Mouse (Mus musculus) heart, embryonic 11.5 days (tissue): ENCODE data around the gene Ctnna3. TPM values are rescaled to one million over a fixed set of nuclear protein-coding genes. Genes with fewer than 3 reads are reported as not detected.
"Not testable (repeated sequence)": the region's sequence is repeated elsewhere in the genome, so short reads cannot be mapped to it uniquely, and the experiment has no call there.

Source experiments
- ATAC-seq: fragments of 200-750 bp; cut with Nextera tagmentation; replicated peaks from 2 replicates; pipeline ENCODE4 v1.8.0; 2017; ENCODE audit warnings: moderate library complexity; ENCODE audit not compliant: insufficient number of reproducible peaks, low FRiP score, low TSS enrichment
- H3K27ac ChIP-seq: fragments of 300-500 bp; sonication (generic); 2 replicates; pipeline ENCODE4 v1.5.1; 2014; ENCODE audit warnings: mild to moderate bottlenecking, low read depth, low read length
- H3K27me3 ChIP-seq: fragments of 300-500 bp; sonication (generic); 2 replicates; pipeline ENCODE4 v1.6.1; 2014; ENCODE audit warnings: mild to moderate bottlenecking, low read length, mixed read lengths; ENCODE audit not compliant: control insufficient read depth, insufficient read depth
- H3K36me3 ChIP-seq: fragments of 300-500 bp; sonication (generic); 2 replicates; pipeline ENCODE4 v1.6.1; 2014; ENCODE audit warnings: mild to moderate bottlenecking, low read length, moderate library complexity, mixed read lengths; ENCODE audit not compliant: control insufficient read depth, insufficient read depth
- H3K4me1 ChIP-seq: fragments of 300-500 bp; sonication (generic); 2 replicates; pipeline ENCODE4 v1.6.1; 2014; ENCODE audit warnings: low read length; ENCODE audit not compliant: control insufficient read depth, insufficient read depth
- H3K4me2 ChIP-seq: fragments of 300-500 bp; sonication (generic); 2 replicates; pipeline ENCODE4 v1.6.1; 2014; ENCODE audit warnings: mild to moderate bottlenecking, moderate library complexity
- H3K4me3 ChIP-seq: fragments of 300-500 bp; sonication (generic); 2 replicates; pipeline ENCODE4 v1.5.1; 2014; ENCODE audit warnings: low read depth, low read length
- H3K9ac ChIP-seq: fragments of 300-500 bp; sonication (generic); 2 replicates; pipeline ENCODE4 v1.6.1; 2014; ENCODE audit warnings: mild to moderate bottlenecking, low read depth, low read length, moderate library complexity
- H3K9me3 ChIP-seq: fragments of 300-500 bp; sonication (generic); replicated peaks from 2 replicates; pipeline ENCODE4 v1.6.1; 2016; ENCODE audit warnings: low read length; ENCODE audit not compliant: control insufficient read depth
- WGBS: fragments of 180-500 bp; shearing (Covaris S2); extraction: QIAGEN DNeasy Blood & Tissue Kit; methylation state at CpG from one replicate; pipeline ENCODE4 v1.1.7; 2014; ENCODE audit not compliant: insufficient replicate concordance; 5-methylcytosine and 5-hydroxymethylcytosine counted together
- polyA plus RNA-seq: library from polyadenylated mRNA; unstranded; fragments of >200 nt; fragmentation: Nextera tagmentation; extraction: Ambion mirVana; gene quantifications from 2 replicates; pipeline ENCODE4 v1.2.1, GENCODE M21; 2014

Ctnna3 gene
- polyA plus RNA-seq, 1 experiment from 2014 or later = 19.0 TPM

DNA sequence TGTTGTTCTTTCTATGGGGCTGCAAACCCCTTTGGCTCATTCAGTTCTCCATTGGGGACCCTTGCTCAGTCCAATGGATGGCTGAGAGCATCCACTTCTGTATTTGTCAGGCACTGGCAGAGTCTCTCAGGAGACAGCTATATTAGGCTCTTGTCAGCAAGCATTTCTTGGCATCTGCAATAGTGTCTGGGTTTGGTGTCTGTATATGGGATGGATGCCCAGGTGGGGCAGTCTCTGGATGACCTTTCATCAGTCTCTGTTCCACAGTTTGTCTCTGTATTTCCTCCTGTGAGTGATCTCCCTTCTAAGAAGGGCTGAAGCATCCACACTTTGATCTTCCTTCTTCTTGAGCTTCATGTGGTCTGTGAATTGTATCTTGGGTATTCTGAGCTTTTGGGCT lies 795.9 kb downstream of the Ctnna3 start:
- H3K9me3 ChIP-seq, ATAC-seq, H3K9ac ChIP-seq, H3K4me3 ChIP-seq, H3K27ac ChIP-seq, H3K36me3 ChIP-seq, H3K27me3 ChIP-seq, H3K4me2 ChIP-seq, H3K4me1 ChIP-seq: not testable (repeated sequence)

GRCm38 (mm10) chr10:64243421-64243820 lies 813.5 kb downstream of the Ctnna3 start:
- Histone ChIP-seq H3K27me3 (no peaks in the 10 kb centered on the region), H3K36me3 (no peaks in the 10 kb centered on the region), H3K4me1 (no peaks in the 10 kb centered on the region), H3K27ac (no peak overlapping the region), H3K9ac (no peak overlapping the region), H3K4me2 (no peak overlapping the region), H3K9me3 (no peaks in the 10 kb centered on the region), H3K4me3 (no peak overlapping the region)
- ATAC-seq = no peak
- 82% methylated on average over 4 of the region's 4 CpGs for WGBS

- no peaks in the 10 kb centered on the region for H3K9me3 ChIP-seq
- H3K36me3 ChIP-seq = no peaks in the 10 kb centered on the region
- WGBS = 63% methylated on average over 4 of the region's 4 CpGs
- H3K27me3 ChIP-seq = no peaks in the 10 kb centered on the region
- H3K4me3 ChIP-seq = no peak overlapping the region
- no peak overlapping the region for H3K9ac ChIP-seq
- no peak overlapping the region for H3K4me2 ChIP-seq
- H3K4me1 ChIP-seq = no peaks in the 10 kb centered on the region
- no peak for ATAC-seq
- no peak overlapping the region for H3K27ac ChIP-seq
Measured at GRCm38 (mm10) chr10:64268156-64268555, 838.3 kb downstream of the Ctnna3 start.

GRCm38 (mm10) chr10:64275143-64275542 lies 845.2 kb downstream of the Ctnna3 start:
- Histone ChIP-seq H3K9me3 (no peaks in the 10 kb centered on the region), H3K4me2 (no peak overlapping the region), H3K27me3 (no peaks in the 10 kb centered on the region), H3K4me3 (no peak overlapping the region), H3K27ac (no peak overlapping the region), H3K9ac (no peak overlapping the region), H3K36me3 (no peaks in the 10 kb centered on the region), H3K4me1 (no peaks in the 10 kb centered on the region)
- ATAC-seq = no peak
- 35% methylated on average over 1 of the region's 1 CpGs for WGBS

- Histone ChIP-seq H3K27me3 (no peaks in the 10 kb centered on the region), H3K4me3 (no peak overlapping the region), H3K9ac (no peak overlapping the region), H3K9me3 (no peaks in the 10 kb centered on the region), H3K36me3 (no peaks in the 10 kb centered on the region), H3K27ac (no peak overlapping the region), H3K4me2 (no peak overlapping the region), H3K4me1 (no peaks in the 10 kb centered on the region)
- ATAC-seq = no peak
- WGBS = 78% methylated on average over 2 of the region's 2 CpGs
Measured at GRCm38 (mm10) chr10:64278836-64279235, 848.9 kb downstream of the Ctnna3 start.

GRCm38 (mm10) chr10:64305802-64306201 lies 875.9 kb downstream of the Ctnna3 start:
- Histone ChIP-seq H3K4me1 (no peaks in the 10 kb centered on the region), H3K36me3 (no peaks in the 10 kb centered on the region), H3K27ac (no peak overlapping the region), H3K4me3 (no peak overlapping the region), H3K4me2 (no peak overlapping the region), H3K27me3 (no peaks in the 10 kb centered on the region), H3K9me3 (no peaks in the 10 kb centered on the region), H3K9ac (no peak overlapping the region)
- ATAC-seq = no peak

DNA sequence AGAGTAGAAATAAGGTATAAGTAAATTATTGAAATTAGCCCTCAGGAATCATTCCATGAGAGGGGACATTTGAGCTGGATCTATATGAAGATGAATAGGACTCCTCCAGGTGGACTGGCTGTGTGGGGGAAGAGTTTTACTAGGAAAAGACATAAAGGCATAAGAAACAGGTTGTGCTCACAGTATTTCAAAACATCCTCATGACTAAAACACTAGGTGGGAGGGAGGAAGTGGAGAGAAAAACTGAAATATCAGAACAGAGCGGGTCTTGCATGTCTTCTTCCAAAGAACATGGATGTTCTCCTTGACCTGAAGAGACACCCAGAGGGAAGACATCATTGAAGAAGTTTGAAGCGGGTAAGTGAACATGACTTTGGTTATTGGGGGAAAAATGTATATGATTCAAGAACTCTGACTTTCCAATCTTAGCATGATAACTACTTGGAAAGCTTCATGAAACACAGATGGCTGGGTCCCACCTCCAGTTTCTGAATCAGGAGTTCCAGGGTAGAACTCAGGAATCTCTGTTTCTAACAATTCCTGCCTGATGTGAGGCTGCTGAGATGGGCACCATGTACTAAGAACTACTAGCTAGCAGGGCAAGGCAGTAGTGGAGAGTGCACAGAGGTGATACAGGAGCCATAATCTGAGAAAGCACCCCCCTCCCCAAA lies 881.9 kb downstream of the Ctnna3 start:
- H3K4me3 ChIP-seq = no peak overlapping the region
- no peaks in the 10 kb centered on the region for H3K4me1 ChIP-seq
- H3K27ac ChIP-seq = no peak overlapping the region
- WGBS = 72% methylated on average over 2 of the region's 2 CpGs
- H3K27me3 ChIP-seq = no peaks in the 10 kb centered on the region
- no peak overlapping the region for H3K4me2 ChIP-seq
- H3K9me3 ChIP-seq = no peaks in the 10 kb centered on the region
- H3K9ac ChIP-seq = no peak overlapping the region
- no peaks in the 10 kb centered on the region for H3K36me3 ChIP-seq
- ATAC-seq = no peak

DNA sequence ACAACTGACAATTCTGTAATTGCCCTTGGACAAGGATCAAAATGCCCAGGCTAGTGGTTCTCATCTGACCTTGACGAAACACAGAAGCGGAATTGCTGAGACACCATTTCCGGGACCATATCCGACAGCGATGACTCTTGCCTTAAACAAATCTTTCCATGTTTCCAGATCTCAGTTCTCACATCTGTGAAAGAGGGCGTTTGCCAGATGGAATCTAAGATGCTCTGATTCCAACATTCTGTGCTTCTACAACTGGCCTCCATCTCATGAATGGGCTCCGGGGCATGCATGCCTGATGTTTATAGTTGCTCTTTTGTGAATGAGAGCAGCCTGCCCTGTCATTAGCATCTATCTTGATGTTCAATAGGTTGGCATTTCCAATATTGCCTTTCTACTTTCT lies 890.4 kb downstream of the Ctnna3 start:
- Histone ChIP-seq H3K4me1 (no peaks in the 10 kb centered on the region), H3K4me3 (no peak overlapping the region), H3K9me3 (no peaks in the 10 kb centered on the region), H3K27me3 (no peaks in the 10 kb centered on the region), H3K4me2 (no peak overlapping the region), H3K9ac (no peak overlapping the region), H3K36me3 (no peaks in the 10 kb centered on the region), H3K27ac (no peak overlapping the region)
- WGBS = 83% methylated on average over 7 of the region's 7 CpGs
- no peak for ATAC-seq

DNA sequence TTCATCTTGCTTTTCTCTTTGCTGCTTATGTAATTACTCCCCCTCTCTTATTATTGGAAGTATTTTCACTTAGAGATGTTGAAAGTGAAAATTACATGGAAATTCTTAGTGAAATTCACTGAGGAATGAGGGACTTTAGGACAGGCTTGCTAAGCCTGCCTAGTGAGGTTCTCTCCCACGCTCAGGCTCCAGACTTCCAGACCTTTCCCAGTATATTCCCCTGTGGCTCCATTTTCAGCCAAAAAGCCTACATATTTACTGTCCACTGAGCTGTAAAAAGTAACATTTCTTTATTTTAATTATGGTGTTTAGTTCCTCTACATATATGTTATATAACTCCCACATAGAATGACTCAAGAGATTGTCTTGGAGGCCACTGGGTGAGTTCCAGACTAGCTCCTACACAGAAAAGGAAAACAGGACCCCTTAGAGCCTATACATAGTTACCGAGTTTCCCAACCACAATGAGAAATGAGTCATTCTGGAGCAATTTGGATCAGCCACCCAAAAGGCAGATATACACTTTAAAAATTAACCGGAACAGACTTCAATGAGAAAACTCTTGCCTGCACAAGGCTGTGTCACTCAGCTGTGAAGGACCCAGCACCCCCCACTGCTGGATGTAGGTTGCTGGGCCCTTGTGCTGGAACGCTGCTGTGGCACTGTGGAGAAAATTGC lies 912.9 kb downstream of the Ctnna3 start:
- Histone ChIP-seq H3K9me3 (no peaks in the 10 kb centered on the region), H3K4me3 (no peak overlapping the region), H3K4me2 (no peak overlapping the region), H3K9ac (no peak overlapping the region), H3K27ac (no peak overlapping the region), H3K27me3 (no peaks in the 10 kb centered on the region), H3K36me3 (no peaks in the 10 kb centered on the region), H3K4me1 (no peaks in the 10 kb centered on the region)
- WGBS = 71% methylated on average over 4 of the region's 4 CpGs
- no peak for ATAC-seq
